Mouse (Mus musculus): ENCODE measurements around the gene Fstl3. TPM values are rescaled to one million over a fixed set of nuclear protein-coding genes. Genes with fewer than 3 reads are reported as not detected.
A peak's percentile ranks its signal among the peaks of the same experiment; 100 is the strongest.

Fstl3 gene
- polyA plus RNA-seq, 1 experiment from 2014 or later, result 2.8 TPM

DNA sequence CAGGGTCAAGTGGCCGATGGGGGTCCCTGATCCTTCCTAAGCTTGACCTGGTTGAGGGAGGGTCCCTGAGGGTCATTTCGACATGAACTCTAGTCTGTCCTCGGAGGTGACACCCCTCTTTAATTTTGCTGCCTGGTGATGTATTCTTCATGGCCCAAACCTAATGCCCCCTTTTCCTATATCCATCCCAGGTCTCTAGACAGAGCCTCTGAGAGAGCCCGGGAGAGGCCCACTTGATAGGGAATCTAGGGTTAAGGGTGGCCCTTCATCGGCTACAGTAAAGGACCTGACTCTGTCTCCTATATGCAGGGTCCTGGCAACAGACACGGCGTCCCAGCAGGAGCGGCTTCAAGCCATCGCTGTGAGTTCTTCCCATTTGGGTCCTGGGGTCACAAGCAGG is 29.3 kb downstream of the Fstl3 start:
- no peak overlapping the region for H3K4me2 ChIP-seq
- peak overlapping the region; percentile 86 for H3K27ac ChIP-seq (replicated peaks)
- H3K4me1 ChIP-seq (replicated peaks), result peaks cover 73% of the 10 kb centered on the region
- WGBS, result 92% methylated on average over 9 of the region's 9 CpGs
- no peaks in the 10 kb centered on the region for H3K27me3 ChIP-seq
- no peak for ATAC-seq (ENCODE audit: low read depth)
- H3K36me3 ChIP-seq, result peaks cover 48% of the 10 kb centered on the region
- no peak overlapping the region for H3K9ac ChIP-seq
- no peak overlapping the region for H3K4me3 ChIP-seq
- H3K9me3 ChIP-seq, result no peaks in the 10 kb centered on the region

GRCm38 (mm10) chr10:79806972-79807371 is 29.9 kb downstream of the Fstl3 start:
- peaks cover 53% of the 10 kb centered on the region for H3K36me3 ChIP-seq
- no peaks in the 10 kb centered on the region for H3K27me3 ChIP-seq
- H3K4me1 ChIP-seq (replicated peaks), result peaks cover 67% of the 10 kb centered on the region
- 85% methylated on average over 10 of the region's 10 CpGs for WGBS
- no peak overlapping the region for H3K9ac ChIP-seq
- peak overlapping the region; percentile 86 for H3K27ac ChIP-seq (replicated peaks)
- H3K4me3 ChIP-seq, result no peak overlapping the region
- H3K4me2 ChIP-seq, result no peak overlapping the region
- no peak for ATAC-seq (ENCODE audit: low read depth)
- no peaks in the 10 kb centered on the region for H3K9me3 ChIP-seq

GRCm38 (mm10) chr10:79807826-79808225 is 30.8 kb downstream of the Fstl3 start:
- Histone ChIP-seq H3K27ac (replicated peaks) (peak overlapping the region; percentile 86), H3K4me2 (no peak overlapping the region), H3K36me3 (peaks cover 59% of the 10 kb centered on the region), H3K4me3 (no peak overlapping the region), H3K4me1 (replicated peaks) (peaks cover 58% of the 10 kb centered on the region), H3K27me3 (no peaks in the 10 kb centered on the region), H3K9ac (peak overlapping the region; percentile 45), H3K9me3 (no peaks in the 10 kb centered on the region)
- 30% methylated on average over 11 of the region's 11 CpGs for WGBS
- no peak for ATAC-seq (ENCODE audit: low read depth)

- peak overlapping the region; percentile 86; the same call in 1 of the 2 replicates for H3K27ac ChIP-seq (replicated peaks)
- H3K36me3 ChIP-seq, result peaks cover 59% of the 10 kb centered on the region
- H3K4me1 ChIP-seq (replicated peaks), result peaks cover 49% of the 10 kb centered on the region
- no peaks in the 10 kb centered on the region for H3K9me3 ChIP-seq
- ATAC-seq (ENCODE audit: low read depth), result no peak
- H3K9ac ChIP-seq, result no peak overlapping the region
- H3K4me2 ChIP-seq, result no peak overlapping the region
- no peak overlapping the region for H3K4me3 ChIP-seq
- H3K27me3 ChIP-seq, result no peaks in the 10 kb centered on the region
- 88% methylated on average over 11 of the region's 11 CpGs for WGBS
Observed at GRCm38 (mm10) chr10:79808728-79809127, 31.7 kb downstream of the Fstl3 start.

DNA sequence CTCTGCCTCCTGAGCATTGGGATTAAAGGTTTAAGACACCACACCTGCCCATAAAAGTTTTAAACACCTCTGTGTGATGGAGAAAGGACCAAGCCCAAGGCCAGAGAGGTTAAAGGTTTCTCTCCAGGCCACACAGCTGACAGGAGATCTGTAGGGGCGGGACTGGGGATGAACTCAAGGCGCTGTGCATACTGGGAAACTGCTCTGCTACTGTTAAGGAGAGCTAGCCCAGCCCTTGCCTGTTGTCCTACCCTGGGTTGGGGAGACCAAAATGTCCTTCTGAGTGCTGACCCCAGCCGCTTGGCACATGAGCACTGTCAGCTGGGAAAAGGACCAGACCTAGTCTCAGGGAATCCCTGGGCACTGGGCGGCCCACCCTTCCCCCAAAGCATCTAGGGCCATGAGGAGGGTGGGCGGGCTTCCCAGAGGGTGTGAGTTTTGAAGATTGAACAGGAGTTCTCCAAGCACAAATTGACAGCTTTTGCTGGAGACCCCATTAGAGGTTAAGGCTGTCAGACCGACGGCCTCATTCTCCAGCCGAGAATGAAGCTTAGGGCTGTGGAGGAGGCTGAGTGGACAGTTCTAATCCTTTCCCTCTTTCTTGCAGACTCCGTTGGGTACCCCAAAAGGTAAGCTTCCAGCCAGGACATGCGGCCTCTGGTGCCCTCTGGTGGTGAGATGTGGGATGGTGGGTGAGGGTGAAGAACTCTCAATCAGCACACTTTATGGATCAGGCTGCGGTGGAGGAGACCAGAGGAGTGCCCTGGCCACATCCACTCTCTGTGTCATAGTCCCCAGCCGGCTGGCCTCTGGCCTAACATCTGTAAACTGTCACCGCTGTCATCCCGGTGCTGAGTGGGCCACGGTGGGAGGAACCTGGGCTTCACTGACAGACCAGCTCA is 34.9 kb downstream of the Fstl3 start:
- ATAC-seq (ENCODE audit: low read depth), result peak; percentile 41
- Histone ChIP-seq H3K4me2 (no peak overlapping the region), H3K9me3 (no peaks in the 10 kb centered on the region), H3K9ac (no peak overlapping the region), H3K27ac (replicated peaks) (no peak overlapping the region), H3K4me3 (no peak overlapping the region), H3K36me3 (peaks cover 80% of the 10 kb centered on the region), H3K4me1 (replicated peaks) (peaks cover 16% of the 10 kb centered on the region), H3K27me3 (no peaks in the 10 kb centered on the region)
- 30% methylated on average over 15 of the region's 15 CpGs for WGBS

DNA sequence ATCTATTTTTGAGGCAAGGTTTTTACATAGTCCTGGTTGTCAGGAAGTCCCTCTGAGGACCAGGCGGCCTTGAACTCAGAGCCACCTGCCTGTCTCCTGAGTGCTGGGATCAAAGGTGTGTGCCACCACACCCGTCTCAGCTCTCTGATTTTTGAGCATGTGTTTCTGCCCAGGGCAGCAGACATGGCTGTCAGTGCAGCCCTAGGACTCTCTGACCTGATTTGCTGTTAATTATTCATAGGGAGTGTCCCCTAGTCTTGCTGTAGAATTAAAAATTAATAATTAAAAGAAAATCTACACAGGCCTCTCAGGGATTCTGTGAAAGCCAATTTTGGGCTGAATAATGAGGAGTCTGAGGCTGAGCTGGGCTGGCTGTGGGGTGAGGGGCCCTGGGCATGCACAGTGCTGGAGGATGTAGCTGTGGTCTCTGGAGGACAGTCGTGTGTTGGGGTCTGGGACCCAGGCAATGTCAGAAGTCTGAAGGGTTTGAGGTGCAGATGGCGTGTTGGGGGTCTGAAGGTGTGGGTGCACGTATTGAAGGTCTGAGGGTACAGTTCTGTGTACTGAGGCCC is 37.3 kb downstream of the Fstl3 start:
- no peak overlapping the region for H3K27ac ChIP-seq (replicated peaks)

GRCm38 (mm10) chr10:79815671-79816494 is 38.8 kb downstream of the Fstl3 start:
- peaks cover 8% of the 10 kb centered on the region; the same call in 1 of the 2 replicates for H3K4me1 ChIP-seq (replicated peaks)
- peaks cover 79% of the 10 kb centered on the region for H3K36me3 ChIP-seq
- 89% methylated on average over 12 of the region's 12 CpGs for WGBS
- no peak overlapping the region for H3K4me2 ChIP-seq
- H3K9ac ChIP-seq, result no peak overlapping the region
- ATAC-seq (ENCODE audit: low read depth), result no peak
- H3K27ac ChIP-seq (replicated peaks), result no peak overlapping the region
- H3K9me3 ChIP-seq, result no peaks in the 10 kb centered on the region
- no peaks in the 10 kb centered on the region for H3K27me3 ChIP-seq
- no peak overlapping the region for H3K4me3 ChIP-seq

More for the DNA sequence above, 37.3 kb downstream of the Fstl3 start:
- Histone ChIP-seq H3K4me2 (no peak overlapping the region), H3K36me3 (peaks cover 78% of the 10 kb centered on the region), H3K4me3 (no peak overlapping the region), H3K27me3 (no peaks in the 10 kb centered on the region), H3K9me3 (no peaks in the 10 kb centered on the region), H3K9ac (no peak overlapping the region), H3K4me1 (replicated peaks) (peaks cover 8% of the 10 kb centered on the region; the same call in 1 of the 2 replicates)
- WGBS, result 81% methylated on average over 5 of the region's 5 CpGs
- no peak for ATAC-seq (ENCODE audit: low read depth)

DNA sequence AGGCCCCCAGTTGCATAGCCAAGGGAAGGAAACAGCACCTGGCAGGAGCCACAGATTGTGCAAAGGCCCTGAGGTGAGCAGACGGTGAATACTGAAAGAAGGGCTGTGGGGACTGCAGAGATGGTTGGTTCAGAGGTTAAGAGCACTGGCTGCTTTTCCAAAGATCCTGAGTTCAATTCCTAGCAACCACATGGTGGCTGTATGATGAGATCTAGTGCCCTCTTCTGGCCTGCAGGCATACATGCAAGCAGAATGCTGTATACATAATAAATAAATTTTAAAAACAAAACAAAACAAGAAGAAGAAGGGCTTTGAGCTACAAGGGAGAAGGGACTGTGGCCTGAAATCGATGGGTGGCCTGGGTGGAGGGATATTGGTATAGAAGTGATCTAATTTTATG is 40.0 kb downstream of the Fstl3 start:
- WGBS, result 78% methylated on average over 2 of the region's 2 CpGs
- Histone ChIP-seq H3K9me3 (no peaks in the 10 kb centered on the region), H3K4me2 (no peak overlapping the region), H3K27ac (replicated peaks) (no peak overlapping the region), H3K27me3 (no peaks in the 10 kb centered on the region), H3K36me3 (peaks cover 77% of the 10 kb centered on the region), H3K4me1 (replicated peaks) (peaks cover 13% of the 10 kb centered on the region; the same call in 1 of the 2 replicates), H3K4me3 (no peak overlapping the region), H3K9ac (no peak overlapping the region)
- no peak for ATAC-seq (ENCODE audit: low read depth)

DNA sequence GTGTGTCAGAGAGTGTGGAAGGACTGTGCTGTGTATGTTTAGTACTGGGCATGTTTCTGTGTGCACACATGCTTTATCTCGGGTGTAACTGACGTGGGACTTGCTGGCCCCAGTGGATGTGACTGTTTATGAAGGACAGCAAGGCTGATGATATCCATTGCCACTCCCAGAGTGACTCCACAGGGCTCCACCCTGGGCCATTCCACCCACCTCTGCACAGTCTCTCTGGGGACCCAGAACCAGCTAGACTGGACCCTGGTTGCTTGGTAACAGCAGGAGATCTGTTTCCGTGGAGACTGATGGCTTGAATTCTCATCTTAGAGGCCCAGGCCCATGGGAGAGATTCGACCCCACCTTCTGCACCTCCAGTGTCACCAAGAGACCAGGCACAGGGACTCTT is 41.2 kb downstream of the Fstl3 start:
- H3K4me3 ChIP-seq, result no peak overlapping the region
- no peak for ATAC-seq (ENCODE audit: low read depth)
- H3K4me1 ChIP-seq (replicated peaks), result peaks cover 22% of the 10 kb centered on the region; the same call in 1 of the 2 replicates
- peaks cover 71% of the 10 kb centered on the region for H3K36me3 ChIP-seq
- H3K4me2 ChIP-seq, result no peak overlapping the region
- H3K9me3 ChIP-seq, result no peaks in the 10 kb centered on the region
- 70% methylated on average over 4 of the region's 4 CpGs for WGBS
- H3K27ac ChIP-seq (replicated peaks), result peak overlapping the region; percentile 18; the same call in 1 of the 2 replicates
- no peaks in the 10 kb centered on the region for H3K27me3 ChIP-seq
- H3K9ac ChIP-seq, result no peak overlapping the region

DNA sequence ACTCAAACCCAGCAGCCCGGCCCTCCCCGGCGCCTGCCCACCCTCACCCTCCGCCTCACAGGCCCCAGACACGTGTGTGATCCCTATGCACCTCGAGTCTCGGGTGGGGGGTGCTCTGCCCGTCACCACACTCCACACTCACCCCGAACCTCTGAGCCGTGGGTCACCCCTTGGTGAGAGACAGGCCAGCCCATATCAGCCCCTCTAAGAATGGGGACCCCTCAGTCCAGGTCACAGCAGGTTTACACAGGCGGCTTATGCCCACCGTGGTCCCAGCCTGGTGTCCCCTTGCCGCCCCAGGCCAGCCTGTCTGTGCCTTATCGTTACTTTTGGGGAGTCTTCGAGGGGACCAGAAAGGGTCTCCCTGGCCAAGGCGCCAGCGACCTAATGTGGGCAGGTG is 42.5 kb downstream of the Fstl3 start:
- Histone ChIP-seq H3K27ac (replicated peaks) (no peak overlapping the region), H3K36me3 (peaks cover 68% of the 10 kb centered on the region), H3K4me3 (no peak overlapping the region), H3K27me3 (no peaks in the 10 kb centered on the region), H3K9ac (no peak overlapping the region), H3K4me2 (no peak overlapping the region), H3K9me3 (no peaks in the 10 kb centered on the region), H3K4me1 (replicated peaks) (peaks cover 22% of the 10 kb centered on the region; the same call in 1 of the 2 replicates)
- ATAC-seq (ENCODE audit: low read depth), result no peak
- WGBS, result 93% methylated on average over 17 of the region's 17 CpGs

DNA sequence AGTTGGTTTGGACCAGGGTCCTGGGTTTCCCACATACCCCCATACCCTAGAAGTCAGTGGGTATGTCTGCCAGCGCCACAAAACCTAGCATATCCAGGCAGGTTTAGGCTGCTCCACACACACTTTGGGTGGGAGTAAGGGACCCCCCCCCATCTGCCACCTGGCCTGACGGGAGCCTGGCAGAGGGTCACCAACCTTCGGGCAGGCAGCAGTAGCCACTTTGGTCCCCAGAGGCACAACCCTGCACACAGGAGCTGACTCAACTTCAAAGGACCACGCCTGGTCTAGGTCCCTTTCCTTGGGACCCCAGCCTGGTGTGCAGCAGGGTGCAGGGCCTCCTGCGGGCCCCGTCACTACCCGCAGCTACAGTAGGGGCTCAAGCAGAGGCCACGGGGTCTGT is 43.2 kb downstream of the Fstl3 start:
- H3K9ac ChIP-seq, result no peak overlapping the region
- no peaks in the 10 kb centered on the region for H3K9me3 ChIP-seq
- H3K4me3 ChIP-seq, result no peak overlapping the region
- peaks cover 22% of the 10 kb centered on the region; the same call in 1 of the 2 replicates for H3K4me1 ChIP-seq (replicated peaks)
- no peaks in the 10 kb centered on the region for H3K27me3 ChIP-seq
- WGBS, result 92% methylated on average over 8 of the region's 8 CpGs
- no peak overlapping the region for H3K27ac ChIP-seq (replicated peaks)
- H3K36me3 ChIP-seq, result peaks cover 62% of the 10 kb centered on the region
- ATAC-seq (ENCODE audit: low read depth), result no peak
- H3K4me2 ChIP-seq, result no peak overlapping the region

GRCm38 (mm10) chr10:79820782-79821181 is 43.7 kb downstream of the Fstl3 start, which contains the start of gene Misp:
TSS of gene Misp (plus strand) at chr10:79820989.
- no peak for ATAC-seq (ENCODE audit: low read depth)
- 0 out of 2 replicates have a peak within 1 kb of the TSS, but pooled peaks have one; percentile 59 for H3K27ac ChIP-seq (replicated peaks)
- WGBS, result 66% methylated on average over 11 of the region's 11 CpGs
- H3K4me3 ChIP-seq, result no peak within 1 kb of the TSS
- peaks cover 22% of the 10 kb centered on the region; the same call in 1 of the 2 replicates for H3K4me1 ChIP-seq (replicated peaks)
- H3K4me2 ChIP-seq, result no peak within 1 kb of the TSS
- H3K27me3 ChIP-seq, result no peaks in the 10 kb centered on the region
- no peaks in the 10 kb centered on the region for H3K9me3 ChIP-seq
- no peak within 1 kb of the TSS for H3K9ac ChIP-seq
- peaks cover 57% of the 10 kb centered on the region for H3K36me3 ChIP-seq

All from neural tube, embryonic 13.5 days (tissue).